Mouse (Mus musculus) CH12.LX (cell line): ENCODE measurements around the gene Grk5. TPM values are rescaled to one million over a fixed set of nuclear protein-coding genes. Genes with fewer than 3 reads are reported as not detected.

Source experiments
- DNase-seq: peaks from one replicate; pipeline ENCODE4 v3.0.0-alpha.2; 2013; ENCODE audit errors: extremely low read depth
- H3K27ac ChIP-seq: 2 replicates; pipeline ENCODE4 v1.5.1; 2012; ENCODE audit warnings: low read depth, mild to moderate bottlenecking, control low read depth, moderate library complexity; ENCODE audit not compliant: insufficient read depth
- H3K27me3 ChIP-seq: replicated peaks from 2 replicates; pipeline ENCODE3; 2012; ENCODE audit warnings: inconsistent platforms
- H3K36me3 ChIP-seq, 2 experiments: replicated peaks in 1 of 2; 2 replicates each; pipeline versions ENCODE3 to v1.6.1; 2012; ENCODE audit warnings: inconsistent platforms in 1 of 2, low read length in 1 of 2, mild to moderate bottlenecking in 1 of 2, mixed read lengths in 1 of 2, moderate library complexity in 1 of 2; ENCODE audit not compliant: control insufficient read depth in 1 of 2, insufficient read depth in 1 of 2
- H3K4me1 ChIP-seq, 2 experiments: 2 replicates each; pipeline ENCODE4 v1.6.1; 2012; ENCODE audit warnings: inconsistent platforms in 1 of 2, moderate library complexity in 1 of 2; ENCODE audit not compliant: insufficient read depth in 2 of 2, control insufficient read depth in 1 of 2
- H3K4me2 ChIP-seq: 2 replicates; pipeline ENCODE4 v1.6.1; 2012; ENCODE audit warnings: low read depth, mild to moderate bottlenecking, control low read depth; ENCODE audit not compliant: poor library complexity, insufficient read depth, severe bottlenecking
- H3K4me3 ChIP-seq, 3 experiments: fragments of 150-350 bp in 1 of 3; sonication (generic) in 1 of 3; replicated peaks in 1 of 3; 2 replicates each; pipeline versions ENCODE3 to v1.5.1; 2011 to 2012; ENCODE audit warnings: low read depth in 2 of 3, low read length in 2 of 3, mild to moderate bottlenecking in 2 of 3, moderate library complexity in 2 of 3, control low read depth in 1 of 3, improper control_type of control experiment in 1 of 3, inconsistent platforms in 1 of 3, mixed read lengths in 1 of 3; ENCODE audit not compliant: poor library complexity in 1 of 3
- H3K79me2 ChIP-seq: replicated peaks from 2 replicates; pipeline ENCODE4 v1.6.1; 2012; ENCODE audit warnings: mild to moderate bottlenecking, moderate library complexity; ENCODE audit not compliant: control insufficient read depth, poor library complexity, insufficient read depth, severe bottlenecking; ENCODE audit errors: extremely low read depth
- H3K9ac ChIP-seq: 2 replicates; pipeline ENCODE4 v1.6.1; 2012; ENCODE audit warnings: low read depth, mild to moderate bottlenecking, control low read depth, moderate library complexity; ENCODE audit not compliant: insufficient read depth
- H3K9me3 ChIP-seq: replicated peaks from 2 replicates; pipeline ENCODE3; 2012; ENCODE audit warnings: low read length, inconsistent platforms, mixed read lengths
- CTCF ChIP-seq, 2 experiments: IDR thresholded peaks in 1 of 2; conservative IDR thresholded peaks in 1 of 2; 2 replicates each; pipeline ENCODE4 v1.5.1; 2011 to 2012; ENCODE audit warnings: low read depth in 2 of 2, low read length in 2 of 2, improper control_type of control experiment in 1 of 2, inconsistent platforms in 1 of 2, mild to moderate bottlenecking in 1 of 2, moderate library complexity in 1 of 2
- JUN ChIP-seq: IDR thresholded peaks from 2 replicates; pipeline ENCODE4 v1.6.1; 2011; ENCODE audit warnings: low read depth, mild to moderate bottlenecking, low read length, improper control_type of control experiment, moderate library complexity; ENCODE audit not compliant: insufficient read depth
- MAX ChIP-seq: IDR thresholded peaks from 2 replicates; pipeline ENCODE4 v1.6.1; 2011; ENCODE audit warnings: low read length, improper control_type of control experiment
- MEF2A ChIP-seq: IDR thresholded peaks from 2 replicates; pipeline ENCODE4 v1.6.1; 2014; ENCODE audit warnings: low read depth, mild to moderate bottlenecking, inconsistent platforms, low read length, improper control_type of control experiment, borderline replicate concordance
- NELFE ChIP-seq: IDR thresholded peaks from 2 replicates; pipeline ENCODE4 v1.6.1; 2011; ENCODE audit warnings: low read depth, low read length, improper control_type of control experiment
- PAX5 ChIP-seq: IDR thresholded peaks from 2 replicates; pipeline ENCODE4 v1.6.1; 2012; ENCODE audit warnings: low read length, inconsistent platforms, mixed read lengths
- RAD21 ChIP-seq: IDR thresholded peaks from 2 replicates; pipeline ENCODE4 v1.6.1; 2011; ENCODE audit warnings: low read depth, mild to moderate bottlenecking, low read length, improper control_type of control experiment, moderate library complexity
- SMC3 ChIP-seq: IDR thresholded peaks from 2 replicates; pipeline ENCODE4 v1.6.1; 2011; ENCODE audit warnings: low read depth, low read length, improper control_type of control experiment
- TBP ChIP-seq: conservative IDR thresholded peaks from 2 replicates; pipeline ENCODE4 v1.6.1; 2011; ENCODE audit warnings: low read depth, low read length, improper control_type of control experiment
- ZC3H11A ChIP-seq: IDR thresholded peaks from 2 replicates; pipeline ENCODE4 v1.6.1; 2012; ENCODE audit warnings: low read depth, mild to moderate bottlenecking, inconsistent platforms, low read length, improper control_type of control experiment
- dilution Hi-C: fragments of 300-500 bp; cut with MboI; formaldehyde crosslinking; loops from 2 replicates; pipeline ENCODE4 v1.14.3; 2020; ENCODE audit warnings: low sequenced_read_pairs; ENCODE audit not compliant: extremely low pct_unique_long_range_greater_than_20kb, extremely low pct_ligation_motif_present
- in situ Hi-C: fragments of 300-500 bp; cut with MboI; formaldehyde crosslinking; loops from 3 replicates; pipeline ENCODE4 v1.14.3; 2019; ENCODE audit warnings: low sequenced_read_pairs, low pct_ligation_motif_present, low pct_unique_long_range_greater_than_20kb, mixed read lengths
- polyA plus RNA-seq: library from polyadenylated mRNA; unstranded; fragments of >175 nt; gene quantifications from 2 replicates; pipeline ENCODE4 v1.2.1, GENCODE M21; 2012; ENCODE audit warnings: low read depth; ENCODE audit not compliant: insufficient read length
- total RNA-seq, 2 experiments: library from RNA; depleted of rRNA; stranded (reverse); fragments of 300-350 nt in 1 of 2; fragments of >200 nt in 1 of 2; gene quantifications; 2 replicates each; pipeline ENCODE4 v1.2.3; 2012 to 2014

Grk5 gene
- total and polyA plus RNA-seq, 3 experiments = 5.7 to 11.5 (median 7.6) TPM

GRCm38 (mm10) chr19:61096776-61097175, 207.2 kb downstream of the Grk5 start:
- Histone ChIP-seq H3K27ac (no peak overlapping the region), H3K4me1 (no peaks in the 10 kb centered on the region), H3K27me3 (no peaks in the 10 kb centered on the region), H3K36me3 (peaks cover 2 to 26% of the 10 kb centered on the region in 2 experiments), H3K79me2 (no peaks in the 10 kb centered on the region), H3K9ac (no peak overlapping the region), H3K4me3 (no peak overlapping the region), H3K9me3 (no peaks in the 10 kb centered on the region), H3K4me2 (no peak overlapping the region)
- TF ChIP-seq NELFE = no peak
- no peak for DNase-seq
- in situ Hi-C loops = no loop called here
- dilution Hi-C loops = no loop called here

GRCm38 (mm10) chr19:61097764-61098163, 208.2 kb downstream of the Grk5 start:
- in situ Hi-C loops = no loop called here
- Histone ChIP-seq H3K4me2 (no peak overlapping the region), H3K4me1 (no peaks in the 10 kb centered on the region), H3K27ac (no peak overlapping the region), H3K27me3 (no peaks in the 10 kb centered on the region), H3K79me2 (no peaks in the 10 kb centered on the region), H3K36me3 (peaks cover 0 to 22% of the 10 kb centered on the region in 2 experiments), H3K4me3 (no peak overlapping the region), H3K9me3 (no peaks in the 10 kb centered on the region), H3K9ac (no peak overlapping the region)
- dilution Hi-C loops = no loop called here
- peak; percentile 43 for DNase-seq
- peak; percentile 61 for TF ChIP-seq ZC3H11A
- no peak for TF ChIP-seq MAX
- no peak for TF ChIP-seq TBP
- TF ChIP-seq JUN = no peak
- peak; percentile 63 to 77 for TF ChIP-seq CTCF (conservative IDR thresholded peaks at IDR 0.05 in 1 of 2, IDR thresholded peaks at IDR 0.05 in 1 of 2; ENCODE audit: low read depth in 2 of 2, low read length in 2 of 2)
- peak; percentile 77 for TF ChIP-seq SMC3
- TF ChIP-seq RAD21 = peak; percentile 75
- no peak for TF ChIP-seq PAX5

- peak; percentile 21 for DNase-seq
- dilution Hi-C loops = no loop called here
These were observed 220.6 kb downstream of the Grk5 start for GRCm38 (mm10) chr19:61110184-61110583.

More at GRCm38 (mm10) chr19:61110184-61110583, 220.6 kb downstream of the Grk5 start:
- H3K4me1 ChIP-seq = peaks cover 0 to 4% of the 10 kb centered on the region in 2 experiments; a peak in 1 of 4 replicates
- H3K27me3 ChIP-seq = no peaks in the 10 kb centered on the region
- H3K9ac ChIP-seq = no peak overlapping the region
- H3K27ac ChIP-seq = no peak overlapping the region
- no peaks in the 10 kb centered on the region for H3K79me2 ChIP-seq
- no peak overlapping the region for H3K4me2 ChIP-seq
- in situ Hi-C loops = no loop called here
- peaks cover 0 to 4% of the 10 kb centered on the region in 2 experiments for H3K36me3 ChIP-seq
- peak; percentile 27 to 53 for TF ChIP-seq CTCF (conservative IDR thresholded peaks at IDR 0.05 in 1 of 2, IDR thresholded peaks at IDR 0.05 in 1 of 2; ENCODE audit: low read depth in 2 of 2, low read length in 2 of 2)
- TF ChIP-seq MEF2A = no peak
- TF ChIP-seq RAD21 = peak; percentile 16
- TF ChIP-seq, all 38 proteins: peak for 2
- no peak overlapping the region for H3K4me3 ChIP-seq
- peaks cover 5% of the 10 kb centered on the region for H3K9me3 ChIP-seq
